Mouse (Mus musculus): ENCODE results near the gene Hspa5.

Gene Hspa5

DNA sequence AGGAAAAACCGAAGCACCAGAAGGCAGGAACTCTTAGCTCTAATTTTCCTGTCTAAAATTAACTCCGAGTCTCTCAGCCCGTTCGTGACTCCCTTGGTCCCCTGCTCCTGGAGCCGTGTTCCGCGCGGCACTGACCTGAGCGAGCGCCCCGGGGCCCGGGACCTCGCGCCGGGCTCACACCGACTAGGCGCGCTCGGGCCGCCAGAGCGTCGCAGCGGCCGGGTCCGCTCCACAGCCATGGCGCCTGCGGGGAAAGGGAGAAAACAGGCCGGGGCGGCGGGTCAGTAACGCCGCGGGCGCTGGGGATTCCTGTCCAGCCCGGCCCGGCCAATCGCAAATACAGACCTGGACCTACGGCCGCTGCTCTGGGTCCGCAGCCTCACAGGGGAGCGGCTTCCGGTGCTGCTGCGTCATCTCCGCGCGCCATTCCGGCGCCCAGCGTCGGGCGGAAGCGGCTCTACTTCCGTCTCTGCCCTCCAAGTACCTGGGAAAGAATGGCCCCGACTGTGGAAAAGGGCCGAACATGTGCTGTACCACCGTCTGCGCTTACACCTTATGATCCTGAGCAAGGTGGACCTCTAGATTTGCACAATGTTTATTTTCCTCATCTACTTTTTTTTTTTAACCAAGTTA lies 54.2 kb downstream of the Hspa5 start, which contains the start of gene Fbxw2:
Gene Fbxw2, minus strand, starts transcription at position 485 of the 633 bp plus-strand sequence.
- ChIA-PET POLR2A (interaction anchor here (0.6 to 7.2 kb wide), 39 partner anchors 9 to 697 kb away, joined by 3 to 74 read pairs (median 4); partner anchors contain the start of genes Hspa5 (in 3 of the 4), Cntrl (in 2 of the 4), Rabepk (in 2 of the 4) and Traf1 (in 1 of the 4)), CTCF (interaction anchor here in 3 of 4 experiments (0.7 to 2.8 kb wide), 9 partner anchors 10 to 511 kb away, joined by 3 to 11 read pairs (median 5); partner anchors contain the start of genes Cntrl (in 1 of the 3), Rabepk (in 1 of the 3) and Stom (in 1 of the 3))

DNA sequence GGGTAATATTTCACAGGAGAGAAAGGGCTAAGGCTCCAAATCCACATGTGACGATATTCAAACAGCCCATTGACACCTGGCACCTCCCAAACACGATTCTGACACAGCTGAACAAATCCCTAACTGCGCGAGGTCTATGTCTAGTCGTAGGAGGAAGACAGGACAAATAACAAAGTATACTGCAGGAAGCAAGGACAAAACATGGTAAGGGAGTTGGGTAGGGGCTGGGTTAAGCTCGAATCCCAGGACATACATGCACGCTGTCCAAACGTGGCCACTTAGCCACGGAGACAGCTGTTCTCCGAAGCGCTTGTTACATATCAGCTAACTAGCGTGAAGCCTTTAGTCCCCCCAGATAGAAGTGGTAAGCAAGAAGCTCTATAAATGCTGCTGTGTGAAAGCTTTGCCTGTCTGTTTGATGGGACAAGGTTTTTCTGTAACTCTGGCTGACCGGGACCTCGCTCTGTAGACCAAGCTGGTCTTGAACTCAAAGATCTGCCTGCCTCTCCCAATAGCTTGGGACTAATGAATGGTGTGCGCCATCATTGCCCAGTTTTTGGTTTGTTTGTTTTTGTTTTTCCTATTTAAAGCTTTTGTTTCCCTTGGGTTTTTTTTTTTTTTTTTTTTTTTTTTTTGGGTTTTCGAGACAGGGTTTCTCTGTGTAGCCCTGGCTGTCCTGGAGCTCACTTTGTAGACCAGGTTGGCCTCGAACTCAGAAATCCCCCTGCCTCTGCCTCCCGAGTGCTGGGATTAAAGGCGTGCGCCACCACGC lies 54.9 kb downstream of the Hspa5 start:
- ChIA-PET POLR2A (interaction anchor here (0.6 to 7.2 kb wide), 56 partner anchors 9 to 698 kb away, joined by 3 to 74 read pairs (median 3); partner anchors contain the start of genes Hspa5 (in 3 of the 4), Cntrl (in 2 of the 4), Rabepk (in 2 of the 4) and Traf1 (in 1 of the 4)), CTCF (interaction anchor here (0.6 to 2.8 kb wide), 17 partner anchors 9 to 510 kb away, joined by 3 to 11 read pairs (median 4); partner anchors contain the start of genes Cntrl (in 1 of the 4), Rabepk (in 1 of the 4) and Stom (in 1 of the 4))

Measured in embryonic stem cell, embryonic (primary cell).